Mouse (Mus musculus): ENCODE data around the gene Rab43.

The Rab43 gene

DNA sequence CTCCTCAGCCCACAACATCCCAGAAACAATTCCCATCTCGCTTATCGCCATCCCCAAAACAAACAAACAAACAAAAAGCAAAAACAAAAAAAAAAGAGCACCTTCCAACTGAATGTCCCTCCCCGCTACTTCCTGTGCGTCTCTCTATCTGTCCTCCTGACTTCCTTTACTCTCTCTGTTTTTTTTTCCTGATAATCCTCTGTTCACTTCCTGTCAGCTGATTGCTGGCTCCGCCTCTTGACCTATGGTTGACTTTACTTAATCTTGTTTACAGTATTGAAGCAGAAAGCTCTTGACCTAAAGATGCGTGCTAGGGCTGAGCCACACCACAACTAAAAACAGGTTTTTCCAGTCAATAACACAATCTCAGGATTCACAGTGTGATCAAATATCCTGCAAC is 63.4 kb downstream of the Rab43 start:
- peak; percentile 65 for DNase-seq (ENCODE audit: low spot score)

DNA sequence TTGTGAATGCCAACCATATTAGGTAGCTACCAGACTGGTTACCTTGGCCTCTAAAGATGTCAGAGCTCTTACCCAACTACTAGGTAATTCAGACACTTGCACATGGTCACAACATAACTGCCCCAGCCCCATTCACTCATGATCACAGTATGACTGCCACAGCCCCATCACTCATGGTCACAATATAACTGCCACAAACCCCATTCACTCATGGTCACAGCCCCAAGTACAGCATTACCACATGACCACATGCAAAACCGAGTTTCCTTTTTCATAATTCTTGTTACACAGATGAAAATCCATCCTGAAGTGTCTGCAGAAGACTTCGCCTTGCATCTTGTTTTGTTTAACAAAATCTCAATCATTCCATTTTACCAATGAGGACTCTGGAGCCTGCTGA is 63.9 kb downstream of the Rab43 start:
- DNase-seq (ENCODE audit: low spot score), result no peak

DNA sequence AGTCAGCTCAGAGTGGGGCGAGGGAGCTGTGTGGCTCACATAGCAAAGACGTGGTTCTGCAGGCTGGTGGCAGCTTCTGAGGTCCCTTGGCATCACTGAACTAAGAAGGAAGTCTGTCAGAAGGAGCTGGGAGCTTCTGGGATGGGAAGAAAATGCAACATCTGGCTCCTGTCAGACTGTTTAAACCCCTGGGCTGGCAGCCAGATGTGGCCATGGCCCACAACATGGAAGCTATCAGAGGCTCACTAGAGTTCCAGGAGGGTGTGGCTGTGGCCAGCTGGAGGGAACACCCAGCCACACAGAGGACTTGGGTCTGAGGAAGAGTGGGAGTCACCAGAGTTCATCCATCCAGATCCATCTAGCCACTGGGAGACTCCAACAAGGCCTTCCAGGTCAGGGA is 65.1 kb downstream of the Rab43 start:
- peak; percentile 81 for DNase-seq (ENCODE audit: low spot score)

DNA sequence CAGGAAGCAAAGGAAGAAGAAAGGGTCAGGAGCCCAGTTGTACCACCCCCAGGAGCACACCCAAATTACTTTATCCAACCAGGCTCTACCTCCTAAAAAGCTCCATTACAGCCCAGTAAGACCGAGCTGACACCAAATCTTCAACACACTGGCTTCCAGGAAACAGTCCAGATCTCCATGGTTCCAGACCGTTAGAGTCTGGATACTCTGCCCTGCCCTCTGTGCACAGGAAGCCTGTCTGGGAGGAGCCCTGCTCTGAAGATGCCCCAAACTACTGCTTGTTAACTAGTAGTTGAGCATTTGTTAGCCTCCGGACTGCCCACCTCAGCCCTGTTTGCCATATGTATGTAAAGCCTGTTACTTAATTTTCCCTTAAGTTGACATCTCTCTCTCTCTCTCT is 65.9 kb downstream of the Rab43 start:
- peak; percentile 46 for DNase-seq (ENCODE audit: low spot score)

DNA sequence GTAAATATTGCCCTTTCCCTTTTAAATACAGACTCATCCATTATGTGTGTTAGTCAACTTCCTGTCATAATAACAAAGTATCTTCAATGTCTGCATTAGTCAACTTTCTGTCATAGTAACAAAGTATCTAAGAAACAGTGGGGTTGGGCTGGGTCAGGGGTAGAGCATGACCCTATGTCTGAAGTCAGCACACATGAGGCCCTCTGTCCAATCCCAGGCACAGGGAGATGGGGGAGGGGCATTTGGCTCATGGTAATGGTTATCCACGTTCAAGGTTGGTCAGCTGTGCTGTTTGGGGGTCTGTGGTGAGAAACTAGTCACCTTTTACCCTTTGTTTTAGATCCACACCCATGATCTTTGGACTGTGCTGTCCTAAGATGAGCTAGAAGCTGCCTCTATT is 66.7 kb downstream of the Rab43 start:
- DNase-seq (ENCODE audit: low spot score), result peak; percentile 16

DNA sequence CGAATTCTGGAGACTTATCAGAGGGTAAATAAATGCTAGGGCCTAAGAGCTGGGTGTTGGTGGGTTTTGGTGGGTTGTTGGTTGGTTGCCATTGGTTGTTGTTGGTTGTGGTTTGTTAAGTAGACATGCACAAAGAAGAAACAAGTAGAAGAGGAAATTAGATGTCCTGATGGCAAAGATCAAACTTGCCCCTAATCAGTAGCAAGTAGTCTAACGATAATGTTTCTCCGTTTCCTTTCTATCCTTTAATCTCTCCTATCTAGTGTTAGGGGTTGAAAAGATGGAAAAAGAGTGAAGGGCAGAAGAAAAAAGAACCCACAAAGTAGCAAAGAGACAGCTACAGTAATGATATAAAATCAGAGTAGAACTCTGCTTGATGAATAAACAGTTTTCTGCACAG is 67.3 kb downstream of the Rab43 start:
- DNase-seq (ENCODE audit: low spot score), result no peak

DNA sequence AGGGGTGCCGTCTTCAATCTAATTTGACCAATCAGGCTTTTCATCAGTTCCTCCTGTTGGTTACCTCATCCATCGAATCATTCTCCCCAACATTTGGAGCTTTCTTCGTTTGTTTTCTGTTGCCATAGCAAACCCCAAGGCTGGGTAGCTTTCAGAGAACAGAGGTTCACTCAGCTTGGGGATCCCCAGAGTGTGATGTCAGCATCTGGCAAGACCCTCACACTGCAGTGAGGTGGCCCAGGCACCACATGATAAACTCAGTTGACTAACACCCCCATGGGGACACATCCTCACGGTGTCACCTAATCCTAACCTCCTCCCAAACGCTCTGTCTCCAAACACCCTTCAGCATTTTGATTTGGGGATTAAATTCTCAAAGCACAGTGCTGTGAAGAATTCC is 68.7 kb downstream of the Rab43 start:
- no peak for DNase-seq (ENCODE audit: low spot score)

DNA sequence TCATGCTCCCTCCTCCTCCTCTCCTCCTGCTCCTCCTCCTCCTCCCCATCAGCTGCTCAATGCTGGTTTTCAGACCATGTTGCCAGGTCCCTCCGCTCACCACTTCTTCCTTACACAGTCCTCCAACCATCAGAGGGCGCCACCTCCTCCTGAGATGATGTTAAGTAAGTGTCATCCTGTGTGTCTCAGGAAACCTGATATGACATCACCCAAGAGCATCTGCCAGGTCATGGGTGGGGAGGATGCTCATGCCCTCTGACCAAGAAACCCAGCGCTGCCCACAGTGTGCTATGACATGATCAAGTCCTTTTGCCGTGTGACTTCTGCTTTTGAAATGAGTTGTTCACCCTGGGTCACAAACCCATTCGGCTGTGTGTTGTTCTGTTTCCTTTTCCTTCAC is 69.2 kb downstream of the Rab43 start:
- DNase-seq (ENCODE audit: low spot score), result no peak

DNA sequence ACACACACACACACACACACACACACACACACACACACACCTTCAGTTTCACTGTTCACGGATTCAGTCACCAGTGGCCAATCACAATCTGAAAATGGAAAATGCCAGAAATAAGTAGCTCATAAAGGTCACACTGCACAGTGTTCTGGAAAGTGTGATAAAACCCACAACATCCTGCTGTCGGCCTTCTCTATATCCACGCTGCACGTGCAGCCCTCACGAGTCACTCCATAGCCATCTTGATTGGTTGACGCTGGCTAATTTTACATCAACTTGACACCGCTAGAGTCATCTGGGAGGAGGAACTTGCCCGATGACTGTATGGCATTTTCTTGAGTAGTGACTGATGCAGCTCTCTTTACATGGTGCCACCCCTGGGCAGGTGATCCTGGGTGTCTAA is 70.0 kb downstream of the Rab43 start:
- DNase-seq (ENCODE audit: low spot score), result no peak

DNA sequence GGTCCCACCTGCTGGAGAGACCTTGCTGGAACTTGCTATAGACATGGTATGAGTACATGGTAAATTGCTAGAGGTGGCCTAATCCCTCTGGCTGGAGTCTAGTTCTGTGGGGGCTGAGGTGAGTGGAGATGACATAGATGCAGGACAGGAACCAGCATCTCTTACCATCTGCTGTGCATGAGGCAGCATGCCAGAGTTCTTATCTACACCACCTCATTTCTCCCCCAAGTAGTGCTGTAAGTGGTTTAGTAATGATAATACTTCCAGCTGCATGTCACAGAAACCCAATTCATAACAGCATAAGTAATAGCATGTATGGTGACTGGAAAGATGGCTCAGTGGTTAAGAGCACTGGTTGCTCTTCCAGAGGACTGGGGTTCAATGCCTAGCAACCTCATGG is 71.5 kb downstream of the Rab43 start:
- DNase-seq (ENCODE audit: low spot score), result no peak

DNA sequence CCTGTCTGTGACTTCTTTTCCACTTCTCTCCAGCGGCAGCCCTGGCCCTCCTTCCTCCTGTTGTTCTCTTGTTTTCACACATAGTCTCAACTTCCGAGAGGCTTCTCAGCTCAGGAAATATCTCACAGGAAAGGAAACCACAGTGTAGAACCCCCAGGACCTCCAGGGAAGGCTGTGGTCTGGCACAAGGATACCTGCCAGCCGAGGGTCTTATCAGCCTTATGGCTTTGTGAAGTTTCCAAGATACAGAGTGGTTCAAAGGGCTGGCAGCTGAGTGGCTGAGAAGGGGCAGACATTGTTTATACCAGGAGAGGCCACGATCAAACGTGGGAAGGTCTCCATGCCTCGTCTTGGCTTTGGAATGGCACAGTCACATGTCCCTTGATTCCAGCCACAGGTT is 72.1 kb downstream of the Rab43 start:
- no peak for DNase-seq (ENCODE audit: low spot score)
